Comparison of ENCODE assay signal across 11 mouse cellular contexts in genomic region chr13:52085110-52085509, GRCm38 (mm10).
DNase-seq lines count a peak whose midpoint lies in the region; ATAC-seq and TF ChIP-seq lines count a peak whose summit lies in the region.
"Had no signal": no experiment of that assay in that cellular context is flagged by ENCODE, and none has a peak within 500 bp of the region (broad histone marks: within the 10 kb centered on the region; RNA-seq: fewer than 3 reads in every experiment).

No protein-coding gene starts in this region.

- H3K4me3 ChIP-seq in neural tube, embryonic 15.5 days (replicated peaks) = no peak overlapping the region
- no peak overlapping the region for H3K4me3 ChIP-seq in bone marrow, adult 2 months (replicated peaks; ENCODE audit: control insufficient read depth, low read depth, low read length)
- no peak overlapping the region for H3K4me3 ChIP-seq in limb, embryonic 10.5 days
- H3K4me3 ChIP-seq in left cerebral cortex, adult 2 months = no peak overlapping the region

- no peak for TF ChIP-seq POLR2A in bone marrow, adult 2 months (IDR thresholded peaks at IDR 0.05; ENCODE audit: borderline replicate concordance, control insufficient read depth, low read depth, low read length)

- 28% methylated on average over 3 of the region's 3 CpGs for WGBS in neural tube, embryonic 15.5 days
- WGBS in bone marrow, adult 2 months = 7% methylated on average over 3 of the region's 3 CpGs
- 42% methylated on average over 3 of the region's 3 CpGs for WGBS in limb, embryonic 10.5 days

- intact Hi-C loops in left cerebral cortex, adult 2 months (cut with DNase I) = no loop called here

- no peak overlapping the region for H3K9ac ChIP-seq in neural tube, embryonic 15.5 days (replicated peaks)

- 0 out of 2 replicates have a peak, but pooled peaks cover under 1% of the 10 kb centered on the region for H3K4me1 ChIP-seq in neural tube, embryonic 15.5 days
- H3K4me1 ChIP-seq in bone marrow, adult 2 months (ENCODE audit: control insufficient read depth, insufficient read depth, low read length) = peaks cover 5% of the 10 kb centered on the region
- H3K4me1 ChIP-seq in limb, embryonic 10.5 days = peaks cover 19% of the 10 kb centered on the region

- H3K27ac ChIP-seq in neural tube, embryonic 15.5 days (replicated peaks) = no peak overlapping the region
- H3K27ac ChIP-seq in bone marrow, adult 2 months (ENCODE audit: control insufficient read depth, insufficient read depth, low read depth, low read length, poor library complexity) = peak overlapping the region; percentile 57
- 0 out of 2 replicates have a peak overlapping the region, but pooled peaks have one; percentile 9 for H3K27ac ChIP-seq in limb, embryonic 10.5 days
- H3K27ac ChIP-seq in left cerebral cortex, adult 2 months = no peak overlapping the region

- no peak for ATAC-seq in neural tube, embryonic 15.5 days (ENCODE audit: low FRiP score)
- peak; percentile 37; the same call in 1 of the 2 replicates for ATAC-seq in neutrophil, adult 5-6 weeks (ENCODE audit: extremely low read depth, insufficient number of reproducible peaks, low FRiP score, poor library complexity, severe bottlenecking)
- ATAC-seq: hindbrain, embryonic 16.5 days had no signal

- DNase-seq in neural tube, embryonic 10.5 days (ENCODE audit: extremely low spot score, low spot score) = peak; percentile 37
- DNase-seq in limb, embryonic 10.5 days (ENCODE audit: low spot score) = no peak
- DNase-seq in cerebellum, postnatal 25 days = no peak
- DNase-seq in left cerebral cortex, adult 2 months (ENCODE audit: extremely low spot score in 1 of 2, low spot score in 2 of 2) = no peak
- no peak for DNase-seq in right cerebral cortex, postnatal 36 days (ENCODE audit: low spot score in 2 of 2)
- DNase-seq: gastrocnemius, postnatal 25 days; right cerebral cortex, adult 18-20 months had no signal

- H3K27me3 ChIP-seq in neural tube, embryonic 15.5 days (replicated peaks) = no peaks in the 10 kb centered on the region
- H3K27me3 ChIP-seq in limb, embryonic 10.5 days (ENCODE audit: low read depth, poor library complexity, severe bottlenecking) = no peaks in the 10 kb centered on the region

- TF ChIP-seq CTCF in bone marrow, adult 2 months (IDR thresholded peaks at IDR 0.05; ENCODE audit: control insufficient read depth, insufficient read depth, low read length) = no peak
- no peak for TF ChIP-seq CTCF in left cerebral cortex, adult 2 months (IDR thresholded peaks at IDR 0.05)

- H3K9me3 ChIP-seq in neural tube, embryonic 15.5 days (replicated peaks) = no peaks in the 10 kb centered on the region
- no peaks in the 10 kb centered on the region for H3K9me3 ChIP-seq in limb, embryonic 10.5 days (replicated peaks)

- H3K36me3 ChIP-seq in neural tube, embryonic 15.5 days = no peaks in the 10 kb centered on the region
- H3K36me3 ChIP-seq in limb, embryonic 10.5 days = no peaks in the 10 kb centered on the region

- H3K4me2 ChIP-seq in neural tube, embryonic 15.5 days = no peak overlapping the region

Comparison
In these comparisons a context has a peak if more than half of its experiments do, and no peak if none do; other contexts are left out.
1. H3K27ac ChIP-seq: peak in bone marrow, adult 2 months (single experiment) and limb, embryonic 10.5 days (single experiment); none in neural tube, embryonic 15.5 days (single experiment) and left cerebral cortex, adult 2 months (single experiment).